Comparison of ENCODE assay signal across 8 mouse cellular contexts in genomic region chr8:111258010-111258630, GRCm38 (mm10). TPM values are rescaled to one million over a fixed set of nuclear protein-coding genes. Genes with fewer than 3 reads are reported as not detected.
A peak's percentile ranks its signal among the peaks of the same experiment; 100 is the strongest.
DNase-seq lines count a peak whose midpoint lies in the region; ATAC-seq and TF ChIP-seq lines count a peak whose summit lies in the region.

No protein-coding gene starts in this region.

- no peaks in the 10 kb centered on the region for H3K36me3 ChIP-seq in kidney, adult 2 months (ENCODE audit: control insufficient read depth, insufficient read depth, low read length)
- H3K36me3 ChIP-seq in forebrain, embryonic 13.5 days (ENCODE audit: poor library complexity, severe bottlenecking) = 0 out of 2 replicates have a peak, but pooled peaks cover 5% of the 10 kb centered on the region
- H3K36me3 ChIP-seq in liver, postnatal 0 days (replicated peaks; ENCODE audit: insufficient read depth, low read length) = no peaks in the 10 kb centered on the region

- ATAC-seq in forebrain, embryonic 13.5 days = peak; percentile 57
- peak; percentile 31 for ATAC-seq in liver, postnatal 0 days

- no peaks in the 10 kb centered on the region for H3K9me3 ChIP-seq in forebrain, embryonic 13.5 days (replicated peaks)
- H3K9me3 ChIP-seq in liver, postnatal 0 days (ENCODE audit: low read length) = no peaks in the 10 kb centered on the region

- H3K4me1 ChIP-seq in kidney, adult 2 months (ENCODE audit: control insufficient read depth, insufficient read depth, low read length) = peaks cover 5% of the 10 kb centered on the region; the same call in 1 of the 2 replicates
- peaks cover 17% of the 10 kb centered on the region for H3K4me1 ChIP-seq in forebrain, embryonic 13.5 days
- peaks cover 11% of the 10 kb centered on the region; the same call in 1 of the 2 replicates for H3K4me1 ChIP-seq in liver, postnatal 0 days (ENCODE audit: insufficient read depth)

- no peak for TF ChIP-seq CTCF in kidney, adult 2 months (conservative IDR thresholded peaks at IDR 0.05; ENCODE audit: insufficient read depth, insufficient read length, low read depth, low read length)
- TF ChIP-seq CTCF in liver, postnatal 0 days (IDR thresholded peaks at IDR 0.05; ENCODE audit: low read depth) = no peak

- TF ChIP-seq POLR2A in kidney, adult 2 months (IDR thresholded peaks at IDR 0.05; ENCODE audit: low read depth, low read length) = no peak

- WGBS in kidney, adult 2 months = under 1% methylated on average over 26 of the region's 26 CpGs
- WGBS in forebrain, embryonic 13.5 days = under 1% methylated on average over 22 of the region's 26 CpGs
- whole genome bisulfite sequencing in liver, postnatal 0 days (ENCODE audit: insufficient replicate concordance) = 1% methylated on average over 22 of the region's 26 CpGs

- peak overlapping the region; percentile 69 for H3K4me2 ChIP-seq in forebrain, embryonic 13.5 days
- peak overlapping the region; percentile 76 for H3K4me2 ChIP-seq in liver, postnatal 0 days (ENCODE audit: low read depth, low read length)

- peak overlapping the region; percentile 96 for H3K9ac ChIP-seq in forebrain, embryonic 13.5 days
- H3K9ac ChIP-seq in liver, postnatal 0 days (replicated peaks) = peak overlapping the region; percentile 90

- DNase-seq in kidney, adult 2 months = no peak
- no peak for DNase-seq in kidney, postnatal 14 days
- DNase-seq in MEL-GATA-1-ER (ENCODE audit: extremely low read depth, low read depth) = peak; percentile 39
- DNase-seq in liver, postnatal 0 days = no peak
- DNase-seq in frontal cortex, postnatal 10 days (ENCODE audit: low spot score in 2 of 2) = no peak
- DNase-seq in thymus, postnatal 0 days (ENCODE audit: low spot score) = no peak
- no peak for DNase-seq in gastrocnemius, postnatal 10 days

- peak overlapping the region; percentile 93 for H3K4me3 ChIP-seq in kidney, adult 2 months (ENCODE audit: insufficient read depth, low read depth, low read length)
- peak overlapping the region; percentile 97 for H3K4me3 ChIP-seq in forebrain, embryonic 13.5 days
- H3K4me3 ChIP-seq in liver, postnatal 0 days (ENCODE audit: low read depth, low read length) = peak overlapping the region; percentile 90

- H3K27ac ChIP-seq in kidney, adult 2 months (ENCODE audit: insufficient read depth, low read depth, low read length) = peak overlapping the region; percentile 85
- H3K27ac ChIP-seq in forebrain, embryonic 13.5 days = peak overlapping the region; percentile 99
- peak overlapping the region; percentile 99 for H3K27ac ChIP-seq in liver, postnatal 0 days (ENCODE audit: low read depth)

- H3K27me3 ChIP-seq in kidney, adult 2 months (replicated peaks; ENCODE audit: control insufficient read depth, insufficient read depth, low read length) = no peaks in the 10 kb centered on the region
- H3K27me3 ChIP-seq in forebrain, embryonic 13.5 days = no peaks in the 10 kb centered on the region
- H3K27me3 ChIP-seq in liver, postnatal 0 days (ENCODE audit: insufficient read depth, low read length) = 0 out of 2 replicates have a peak, but pooled peaks cover 6% of the 10 kb centered on the region

- TF ChIP-seq EP300 in liver, postnatal 0 days (IDR thresholded peaks at IDR 0.05; ENCODE audit: low read depth) = no peak

RNA-seq across cellular contexts. Expression of gene Glg1, which starts 0.9 kb away (rescaled TPM):
- 40.8 and 44.5 TPM in 2 replicates for polyA plus RNA-seq in kidney, adult 2 months (2012; rRNA removed)
- polyA plus RNA-seq in forebrain, embryonic 13.5 days (2015; fragmentation: Nextera tagmentation; extraction: Ambion mirVana) = 57.0 and 61.3 TPM in 2 replicates
- 10.8 and 13.0 TPM in 2 replicates for polyA plus RNA-seq in liver, postnatal 0 days (2015; fragmentation: Nextera tagmentation; extraction: Ambion mirVana)
- 26.2 and 28.6 TPM in 2 replicates for polyA plus RNA-seq in thymus, postnatal 0 days (2015; fragmentation: Nextera tagmentation; extraction: Ambion mirVana)
- total RNA-seq in gastrocnemius, postnatal 10 days (2021) = 10 to 100 TPM; 59.3 to 66.1 TPM

RNA-seq across cellular contexts. Expression of gene Rfwd3, which starts 41.9 kb away (rescaled TPM):
- polyA plus RNA-seq in kidney, adult 2 months (2012; rRNA removed) = 11.3 and 11.6 TPM in 2 replicates
- polyA plus RNA-seq in forebrain, embryonic 13.5 days (2015; fragmentation: Nextera tagmentation; extraction: Ambion mirVana) = 47.9 and 52.6 TPM in 2 replicates
- 14.5 and 17.6 TPM in 2 replicates for polyA plus RNA-seq in liver, postnatal 0 days (2015; fragmentation: Nextera tagmentation; extraction: Ambion mirVana)
- polyA plus RNA-seq in thymus, postnatal 0 days (2015; fragmentation: Nextera tagmentation; extraction: Ambion mirVana) = 38.3 and 42.1 TPM in 2 replicates
- 10 to 100 TPM in 1 of 2 experiments, 1 to 10 TPM in 1; 9.0 to 11.7 TPM for total RNA-seq in gastrocnemius, postnatal 10 days (2021)
